Mouse (Mus musculus): ENCODE measurements around the gene Col6a6. TPM values are rescaled to one million over a fixed set of nuclear protein-coding genes. Genes with fewer than 3 reads are reported as not detected.

Gene Col6a6
- total and polyA plus RNA-seq, 3 experiments: not detected

- Histone ChIP-seq H3K4me1 (ENCODE audit: control insufficient read depth in 1 of 2, insufficient read depth in 2 of 2, low read length in 2 of 2) (no peaks in the 10 kb centered on the region), H3K79me2 (ENCODE audit: control insufficient read depth, insufficient read depth, low read length, poor library complexity) (no peaks in the 10 kb centered on the region), H3K27ac (ENCODE audit: control insufficient read depth, low read depth, low read length) (no peak overlapping the region), H3K27me3 (ENCODE audit: control insufficient read depth in 1 of 2, insufficient read depth in 2 of 2, low read length in 2 of 2) (no peaks in the 10 kb centered on the region), H3K9me3 (replicated peaks; ENCODE audit: insufficient read depth, low read length) (no peaks in the 10 kb centered on the region), H3K4me3 (ENCODE audit: control insufficient read depth in 1 of 2, insufficient read depth in 1 of 2, low read depth in 2 of 2, low read length in 2 of 2) (no peak overlapping the region), H3K9ac (ENCODE audit: control insufficient read depth, low read depth, low read length, poor library complexity, severe bottlenecking) (no peak overlapping the region), H3K36me3 (ENCODE audit: control insufficient read depth in 1 of 2, insufficient read depth in 2 of 2, low read length in 2 of 2) (no peaks in the 10 kb centered on the region)
- no peak for DNase-seq (ENCODE audit: low read depth, low spot score)
- TF ChIP-seq MAFK (IDR thresholded peaks at IDR 0.05; ENCODE audit: borderline replicate concordance, low read depth, low read length) (no peak), USF2 (IDR thresholded peaks at IDR 0.05; ENCODE audit: borderline replicate concordance in 1 of 2, insufficient read depth in 1 of 2, low read depth in 1 of 2, low read length in 2 of 2) (no peak), CTCF (IDR thresholded peaks at IDR 0.05 in 2 of 3, conservative IDR thresholded peaks at IDR 0.05 in 1 of 3; ENCODE audit: control insufficient read depth in 1 of 3, insufficient read depth in 1 of 3, low read depth in 2 of 3, low read length in 3 of 3, poor library complexity in 1 of 3, severe bottlenecking in 1 of 3) (no peak), CHD2 (IDR thresholded peaks at IDR 0.05; ENCODE audit: low read length) (no peak), MYB (IDR thresholded peaks at IDR 0.05; ENCODE audit: low read depth, low read length) (no peak), ZMIZ1 (IDR thresholded peaks at IDR 0.05; ENCODE audit: low read depth, low read length) (no peak), TAL1 (IDR thresholded peaks at IDR 0.05; ENCODE audit: low read length) (no peak), ZKSCAN1 (IDR thresholded peaks at IDR 0.05; ENCODE audit: low read depth, low read length) (no peak)
Measured at GRCm38 (mm10) chr9:105762274-105762673, 65.7 kb downstream of the Col6a6 start.

GRCm38 (mm10) chr9:105758861-105759260 lies 69.1 kb downstream of the Col6a6 start:
- Histone ChIP-seq H3K9ac (ENCODE audit: control insufficient read depth, low read depth, low read length, poor library complexity, severe bottlenecking) (no peak overlapping the region), H3K79me2 (ENCODE audit: control insufficient read depth, insufficient read depth, low read length, poor library complexity) (no peaks in the 10 kb centered on the region), H3K36me3 (ENCODE audit: control insufficient read depth in 1 of 2, insufficient read depth in 2 of 2, low read length in 2 of 2) (no peaks in the 10 kb centered on the region), H3K9me3 (replicated peaks; ENCODE audit: insufficient read depth, low read length) (no peaks in the 10 kb centered on the region), H3K4me3 (ENCODE audit: control insufficient read depth in 1 of 2, insufficient read depth in 1 of 2, low read depth in 2 of 2, low read length in 2 of 2) (no peak overlapping the region), H3K4me1 (ENCODE audit: control insufficient read depth in 1 of 2, insufficient read depth in 2 of 2, low read length in 2 of 2) (no peaks in the 10 kb centered on the region), H3K27ac (ENCODE audit: control insufficient read depth, low read depth, low read length) (no peak overlapping the region), H3K27me3 (ENCODE audit: control insufficient read depth in 1 of 2, insufficient read depth in 2 of 2, low read length in 2 of 2) (no peaks in the 10 kb centered on the region)
- no peak for DNase-seq (ENCODE audit: low read depth, low spot score)
- no peak for TF ChIP-seq ZMIZ1 (IDR thresholded peaks at IDR 0.05; ENCODE audit: low read depth, low read length)
- no peak for TF ChIP-seq EP300 (IDR thresholded peaks at IDR 0.05; ENCODE audit: low read depth in 1 of 2, low read length in 2 of 2)
- no peak for TF ChIP-seq MYB (IDR thresholded peaks at IDR 0.05; ENCODE audit: low read depth, low read length)
- no peak for TF ChIP-seq USF1 (IDR thresholded peaks at IDR 0.05; ENCODE audit: low read depth, low read length)
- no peak for TF ChIP-seq MAZ (IDR thresholded peaks at IDR 0.05; ENCODE audit: low read depth, low read length)
- TF ChIP-seq JUND (IDR thresholded peaks at IDR 0.05; ENCODE audit: low read depth, low read length): no peak
- TF ChIP-seq USF2 (IDR thresholded peaks at IDR 0.05; ENCODE audit: borderline replicate concordance in 1 of 2, insufficient read depth in 1 of 2, low read depth in 1 of 2, low read length in 2 of 2): no peak
- no peak for TF ChIP-seq MEF2A (IDR thresholded peaks at IDR 0.05; ENCODE audit: extremely low read depth, insufficient replicate concordance, low read depth, low read length, poor library complexity, severe bottlenecking)
